Mouse (Mus musculus) olfactory bulb, adult 2 months (tissue): ENCODE results near the gene Arap2. TPM values are rescaled to one million over a fixed set of nuclear protein-coding genes. Genes with fewer than 3 reads are reported as not detected.

Source experiments
- H3K27ac ChIP-seq: fragments of 200-500 bp; 2 replicates; pipeline ENCODE4 v1.5.1; 2012; ENCODE audit warnings: low read depth, low read length; ENCODE audit not compliant: insufficient read depth
- H3K4me1 ChIP-seq: fragments of 200-500 bp; 2 replicates; pipeline ENCODE4 v1.6.1; 2012; ENCODE audit warnings: low read length; ENCODE audit not compliant: control insufficient read depth, insufficient read depth
- H3K4me3 ChIP-seq: fragments of 200-500 bp; 2 replicates; pipeline ENCODE4 v1.5.1; 2012; ENCODE audit warnings: mild to moderate bottlenecking, low read depth, low read length, moderate library complexity; ENCODE audit not compliant: insufficient read depth
- CTCF ChIP-seq: fragments of 200-500 bp; IDR thresholded peaks from 2 replicates; pipeline ENCODE4 v1.5.1; 2012; ENCODE audit warnings: low read depth, mild to moderate bottlenecking, low read length, moderate library complexity; ENCODE audit not compliant: insufficient read depth
- POLR2A ChIP-seq: fragments of 200-500 bp; IDR thresholded peaks from 2 replicates; pipeline ENCODE4 v1.6.1; 2012; ENCODE audit warnings: mild to moderate bottlenecking, low read depth, low read length, moderate library complexity; ENCODE audit not compliant: insufficient read depth
- WGBS: fragments of 180-500 bp; shearing (Covaris S2); methylation state at CpG from one replicate; pipeline ENCODE4 v1.1.7; 2018; 5-methylcytosine and 5-hydroxymethylcytosine counted together
- polyA plus RNA-seq: library from polyadenylated mRNA; stranded (reverse); fragments of >200 nt; gene quantifications from 2 replicates; pipeline ENCODE4 v1.2.4, GENCODE M21; 2012; ENCODE audit warnings: low replicate concordance; ENCODE audit not compliant: missing spikeins, insufficient read depth, insufficient read length

Arap2 gene
- polyA plus RNA-seq, 1 experiment = not detected

DNA sequence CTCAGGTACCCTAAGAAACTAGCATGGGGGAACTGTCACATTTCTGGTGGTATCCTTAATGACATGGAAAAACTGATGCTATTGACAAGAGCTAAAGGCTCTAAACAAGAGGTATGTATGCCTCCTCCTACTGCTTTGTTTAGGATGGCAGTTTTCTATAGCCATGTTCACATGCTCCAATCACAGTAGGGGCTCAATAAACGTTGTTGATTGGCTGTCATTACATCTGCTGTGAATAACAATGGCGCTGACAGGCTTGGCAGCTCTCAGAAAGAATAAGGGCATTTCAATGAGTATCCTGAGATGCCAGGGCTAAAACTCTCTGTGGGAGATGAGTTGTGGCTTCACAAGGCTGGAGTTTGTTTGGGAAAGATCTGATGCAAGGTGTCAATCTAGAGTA lies 183.3 kb downstream of the Arap2 start:
- WGBS = 26% methylated on average over 2 of the region's 2 CpGs
- Histone ChIP-seq H3K27ac (no peak overlapping the region), H3K4me3 (no peak overlapping the region), H3K4me1 (no peaks in the 10 kb centered on the region)
- no peak for TF ChIP-seq POLR2A
- no peak for TF ChIP-seq CTCF

DNA sequence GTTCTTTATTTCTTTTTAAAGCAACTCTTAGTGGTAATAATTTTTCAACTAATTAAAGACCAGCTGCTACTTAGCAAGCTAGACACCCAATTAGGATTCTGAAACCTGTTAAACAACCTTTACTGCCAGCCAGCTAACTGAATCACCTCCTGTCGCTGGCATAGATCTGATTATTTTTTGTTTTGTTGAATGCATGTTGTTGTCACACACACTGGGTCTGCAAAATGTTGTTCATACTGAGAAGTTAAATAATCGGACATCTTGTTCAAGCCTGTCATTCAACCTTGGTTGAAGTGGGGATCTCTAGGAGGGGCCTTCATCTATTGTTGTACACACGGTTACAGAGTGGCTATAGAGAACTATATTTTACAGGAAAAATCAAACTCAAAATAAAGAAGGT lies 184.3 kb downstream of the Arap2 start:
- H3K27ac ChIP-seq = no peak overlapping the region
- H3K4me3 ChIP-seq = no peak overlapping the region
- H3K4me1 ChIP-seq = no peaks in the 10 kb centered on the region
- TF ChIP-seq POLR2A (no peak), CTCF (no peak)
- 49% methylated on average over 3 of the region's 3 CpGs for WGBS

GRCm38 (mm10) chr5:62574336-62574844 lies 191.6 kb downstream of the Arap2 start:
- Histone ChIP-seq H3K27ac (no peak overlapping the region), H3K4me3 (no peak overlapping the region), H3K4me1 (no peaks in the 10 kb centered on the region)
- 94% methylated on average over 3 of the region's 3 CpGs for WGBS
- TF ChIP-seq POLR2A = no peak
- TF ChIP-seq CTCF = no peak

Other genes starting within 250 kb of the Arap2 start
- gene Dthd1, start 47.7 kb upstream of the Arap2 start, polyA plus RNA-seq = not detected in 2 replicates